Mouse (Mus musculus) skeletal muscle tissue, postnatal 0 days (tissue): ENCODE data around the gene Nfkbib. TPM values are rescaled to one million over a fixed set of nuclear protein-coding genes. Genes with fewer than 3 reads are reported as not detected.

Experiments
- polyA plus RNA-seq: library from polyadenylated mRNA; unstranded; fragments of >200 nt; fragmentation: Nextera tagmentation; extraction: Ambion mirVana; gene quantifications from 2 replicates; pipeline ENCODE4 v1.2.1, GENCODE M21; 2015

Gene Nfkbib
- 30.2 and 30.6 TPM in 2 replicates for polyA plus RNA-seq

GRCm38 (mm10) chr7:28767462-28767965 lies at the start of gene Nfkbib:
Nfkbib (minus strand) TSS chr7:28767512.

GRCm38 (mm10) chr7:28808221-28808941 lies 41.1 kb upstream of the Nfkbib start, which contains the start of gene Hnrnpl:
Hnrnpl (plus strand) TSS chr7:28808541.

GRCm38 (mm10) chr7:28788307-28789195 lies 21.2 kb upstream of the Nfkbib start, which contains the start of gene Rinl:
Rinl (plus strand) TSS chr7:28788969.

GRCm38 (mm10) chr7:28766173-28766879 lies 986 bp downstream of the Nfkbib start, which contains the start of gene Sirt2:
Sirt2 (plus strand) TSS chr7:28766735.

GRCm38 (mm10) chr7:28756079-28756478 lies 11.2 kb downstream of the Nfkbib start, which contains the start of gene Ccer2:
Ccer2 (plus strand) TSS chr7:28756174.

GRCm38 (mm10) chr7:28741709-28742438 lies 25.4 kb downstream of the Nfkbib start, which contains the start of the genes Mrps12 and Sars2:
Mrps12 (minus strand) TSS chr7:28741820.
Sars2 (plus strand) TSS chr7:28741992.

GRCm38 (mm10) chr7:28716590-28717281 lies 50.6 kb downstream of the Nfkbib start, which contains the start of gene Fbxo17:
Fbxo17 (plus strand) TSS chr7:28716804.

Other genes with a start within 250 kb of the Nfkbib start
- gene Ifnl3, start 244.7 kb downstream of the Nfkbib start, polyA plus RNA-seq: not detected in 2 replicates
- not detected in 2 replicates for gene Sycn, start 226.6 kb downstream of the Nfkbib start, polyA plus RNA-seq
- 1.8 TPM in 1 of 2 replicates, not detected in the other for gene Nccrp1, start 220.3 kb downstream of the Nfkbib start, polyA plus RNA-seq
- gene Samd4b, start 169.4 kb downstream of the Nfkbib start, polyA plus RNA-seq: 11.0 and 11.5 TPM in 2 replicates
- gene Pak4, start 169.3 kb downstream of the Nfkbib start, polyA plus RNA-seq: 5.7 and 6.5 TPM in 2 replicates
- 0.77 TPM in 1 of 2 replicates, not detected in the other for gene Acp7, start 136.2 kb downstream of the Nfkbib start, polyA plus RNA-seq
- gene Fbxo27, start 74.7 kb downstream of the Nfkbib start, polyA plus RNA-seq: 1.9 and 2.6 TPM in 2 replicates
- gene Fbxo17, start 50.7 kb downstream of the Nfkbib start, polyA plus RNA-seq: 31.7 and 38.9 TPM in 2 replicates
- gene Mrps12, start 25.7 kb downstream of the Nfkbib start, polyA plus RNA-seq: 81.3 and 93.6 TPM in 2 replicates
- gene Sars2, start 25.5 kb downstream of the Nfkbib start, polyA plus RNA-seq: 17.2 and 19.4 TPM in 2 replicates
- gene Ccer2, start 11.3 kb downstream of the Nfkbib start, polyA plus RNA-seq: not detected in 2 replicates
- gene Sirt2, start 777 bp downstream of the Nfkbib start, polyA plus RNA-seq: 62.9 and 66.0 TPM in 2 replicates
- gene Rinl, start 21.5 kb upstream of the Nfkbib start, polyA plus RNA-seq: 2.5 and 3.7 TPM in 2 replicates
- 135 and 152 TPM in 2 replicates for gene Hnrnpl, start 41.0 kb upstream of the Nfkbib start, polyA plus RNA-seq
- gene Ech1, start 57.7 kb upstream of the Nfkbib start, polyA plus RNA-seq: 346 and 375 TPM in 2 replicates
- gene Lgals4, start 66.3 kb upstream of the Nfkbib start, polyA plus RNA-seq: 11.0 and 14.1 TPM in 2 replicates
- 0.90 and 22.5 TPM in 2 replicates for gene Lgals7, start 96.3 kb upstream of the Nfkbib start, polyA plus RNA-seq
- gene Capn12, start 113.9 kb upstream of the Nfkbib start, polyA plus RNA-seq: 0.22 and 0.27 TPM in 2 replicates
- gene Actn4, start 194.8 kb upstream of the Nfkbib start, polyA plus RNA-seq: 91.4 and 114 TPM in 2 replicates
- gene Eif3k, start 214.4 kb upstream of the Nfkbib start, polyA plus RNA-seq: 221 and 242 TPM in 2 replicates
- 1.1 and 1.5 TPM in 2 replicates for gene Map4k1, start 214.5 kb upstream of the Nfkbib start, polyA plus RNA-seq